Mouse (Mus musculus): ENCODE results near the gene Rpl6.
A peak's percentile ranks its signal among the peaks of the same experiment; 100 is the strongest.

The Rpl6 gene

GRCm38 (mm10) chr5:121204132-121205089 lies at the start of gene Rpl6:
Gene Rpl6, plus strand, starts transcription at chr5:121204481.
- peak; percentile 86 for DNase-seq

- no peak for DNase-seq
Measured at GRCm38 (mm10) chr5:121156121-121156520, 48.2 kb upstream of the Rpl6 start.

- no peak for DNase-seq
Measured at GRCm38 (mm10) chr5:121157017-121157416, 47.3 kb upstream of the Rpl6 start.

- no peak for DNase-seq
Measured at GRCm38 (mm10) chr5:121157489-121157888, 46.8 kb upstream of the Rpl6 start.

GRCm38 (mm10) chr5:121158966-121159365 lies 45.3 kb upstream of the Rpl6 start:
- no peak for DNase-seq

GRCm38 (mm10) chr5:121162285-121162684 lies 42.0 kb upstream of the Rpl6 start:
- DNase-seq: no peak

- DNase-seq: peak; percentile 59
Measured at GRCm38 (mm10) chr5:121162923-121163322, 41.4 kb upstream of the Rpl6 start.

- no peak for DNase-seq
Measured at GRCm38 (mm10) chr5:121166884-121167283, 37.4 kb upstream of the Rpl6 start.

GRCm38 (mm10) chr5:121169588-121169987 lies 34.7 kb upstream of the Rpl6 start:
- no peak for DNase-seq

- DNase-seq: no peak
Measured at GRCm38 (mm10) chr5:121172835-121173234, 31.4 kb upstream of the Rpl6 start.

- DNase-seq: no peak
Measured at GRCm38 (mm10) chr5:121179077-121179857, 25.0 kb upstream of the Rpl6 start.

GRCm38 (mm10) chr5:121183269-121183668 lies 21.0 kb upstream of the Rpl6 start:
- no peak for DNase-seq

GRCm38 (mm10) chr5:121184375-121184774 lies 19.9 kb upstream of the Rpl6 start:
- DNase-seq: no peak

- DNase-seq: peak; percentile 27
Measured at GRCm38 (mm10) chr5:121184945-121185551, 19.2 kb upstream of the Rpl6 start.

GRCm38 (mm10) chr5:121187580-121188001 lies 16.7 kb upstream of the Rpl6 start:
- no peak for DNase-seq

GRCm38 (mm10) chr5:121188265-121188664 lies 16.0 kb upstream of the Rpl6 start:
- no peak for DNase-seq

GRCm38 (mm10) chr5:121189182-121189581 lies 15.1 kb upstream of the Rpl6 start:
- DNase-seq: no peak

- DNase-seq: no peak
Measured at GRCm38 (mm10) chr5:121190210-121190835, 14.0 kb upstream of the Rpl6 start.

- DNase-seq: peak; percentile 94
Measured at GRCm38 (mm10) chr5:121190836-121191583, 13.3 kb upstream of the Rpl6 start, which contains the start of gene Ptpn11. Gene Ptpn11, minus strand, starts transcription at chr5:121191397.

- no peak for DNase-seq
Measured at GRCm38 (mm10) chr5:121191584-121191906, 12.7 kb upstream of the Rpl6 start.

GRCm38 (mm10) chr5:121194173-121194572 lies 10.1 kb upstream of the Rpl6 start:
- no peak for DNase-seq

GRCm38 (mm10) chr5:121196764-121197163 lies 7.5 kb upstream of the Rpl6 start:
- DNase-seq: no peak
